Mouse (Mus musculus) embryonic stem cell, embryonic (primary cell): ENCODE data around the gene Slc7a3.

Experiments used
- CTCF ChIA-PET, 4 experiments: fragments of 300-600 bp in 2 of 4; fragments of 350-600 bp in 2 of 4; sonication (Branson Sonifier 250); formaldehyde crosslinking; loops; one replicate each; lab custom pipeline; 2022; ENCODE audit warnings: inconsistent platforms in 2 of 4; lab: Charles Lee
- POLR2A ChIA-PET, 4 experiments: fragments of 300-600 bp in 2 of 4; fragments of 350-600 bp in 2 of 4; sonication (Branson Sonifier 250); formaldehyde crosslinking; loops; one replicate each; lab custom pipeline; 2022; ENCODE audit warnings: antibody characterized with exemption in 4 of 4, inconsistent platforms in 1 of 4; lab: Charles Lee

Gene Slc7a3

DNA sequence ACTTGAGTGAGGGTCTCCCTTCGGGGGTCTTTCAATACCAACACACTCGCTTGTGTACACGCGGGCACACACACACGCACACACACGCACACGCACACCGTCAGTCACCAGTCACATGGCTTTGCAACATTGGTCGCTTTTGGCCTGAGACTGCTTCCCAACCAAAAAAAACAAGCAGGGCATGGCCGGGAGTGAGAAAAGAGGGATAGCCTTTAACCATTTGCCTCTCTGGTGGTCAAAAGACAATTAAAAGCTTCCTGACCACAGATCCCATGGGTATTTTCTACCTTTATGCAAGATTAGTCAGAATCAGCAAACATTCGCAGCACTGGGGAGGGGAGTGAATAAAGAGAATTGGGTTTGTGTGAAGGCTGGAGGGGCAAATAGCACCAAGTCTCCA, at the start of gene Slc7a3:
Gene Slc7a3, minus strand, starts transcription at position 101 of the 400 bp plus-strand sequence.
- ChIA-PET POLR2A (interaction anchor here in 3 of 4 experiments (0.6 to 5.3 kb wide), 10 partner anchors 10 to 551 kb away, joined by 3 to 74 read pairs (median 5); partner anchors contain the start of gene Snx12 (in 1 of the 3)), CTCF (interaction anchor here in 1 of 4 experiments (0.6 kb wide), 1 partner anchor 811 kb away, joined by 3 read pairs; no protein-coding TSS in a partner anchor)

DNA sequence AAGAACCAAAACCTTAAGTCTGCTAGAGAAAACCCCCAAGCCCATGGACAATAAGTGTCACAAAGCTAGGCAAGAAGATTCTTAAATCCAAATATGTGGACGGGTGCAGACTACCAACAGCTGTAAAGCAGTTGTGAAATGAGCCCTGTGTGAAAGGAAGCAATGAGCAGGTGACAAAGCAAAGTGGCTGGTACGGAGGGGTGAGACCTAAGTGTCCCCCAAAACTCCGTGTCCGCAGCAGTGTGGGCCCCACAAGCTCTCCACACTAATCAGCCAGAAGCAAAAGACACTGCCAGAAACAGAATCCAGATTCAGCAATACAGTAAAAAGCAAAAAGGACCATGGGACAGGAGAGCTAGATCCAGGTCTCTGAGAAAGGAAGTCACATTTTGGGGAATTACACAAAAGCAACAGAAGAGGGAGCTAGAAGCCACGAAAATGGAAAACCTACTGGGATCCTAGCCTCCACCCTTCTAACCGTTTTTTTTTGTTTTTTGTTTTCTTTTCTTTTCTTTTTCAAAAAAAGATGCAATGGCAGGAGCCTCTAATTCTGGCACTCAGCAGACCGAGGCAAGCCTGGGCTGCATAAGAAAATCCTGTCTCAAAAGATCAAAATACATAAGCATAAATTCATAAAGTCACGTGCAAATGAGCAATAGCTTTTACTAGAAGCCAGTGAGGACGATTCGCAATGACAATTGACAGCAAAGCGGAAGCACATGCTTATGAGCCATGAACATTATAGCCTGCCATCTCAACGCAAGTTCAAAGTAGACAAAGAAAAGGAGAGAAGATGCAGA, 46.4 kb upstream of the Slc7a3 start:
- POLR2A ChIA-PET = interaction anchor here in 3 of 4 experiments (0.6 to 3.5 kb wide), 9 partner anchors 46 to 390 kb away, joined by 3 to 19 read pairs (median 4); partner anchors contain the start of gene Slc7a3 (in 1 of the 3)
- CTCF ChIA-PET = interaction anchor here (0.6 to 3.7 kb wide), 23 partner anchors 9 to 1192 kb away, joined by 3 to 35 read pairs (median 5); no protein-coding TSS in a partner anchor

DNA sequence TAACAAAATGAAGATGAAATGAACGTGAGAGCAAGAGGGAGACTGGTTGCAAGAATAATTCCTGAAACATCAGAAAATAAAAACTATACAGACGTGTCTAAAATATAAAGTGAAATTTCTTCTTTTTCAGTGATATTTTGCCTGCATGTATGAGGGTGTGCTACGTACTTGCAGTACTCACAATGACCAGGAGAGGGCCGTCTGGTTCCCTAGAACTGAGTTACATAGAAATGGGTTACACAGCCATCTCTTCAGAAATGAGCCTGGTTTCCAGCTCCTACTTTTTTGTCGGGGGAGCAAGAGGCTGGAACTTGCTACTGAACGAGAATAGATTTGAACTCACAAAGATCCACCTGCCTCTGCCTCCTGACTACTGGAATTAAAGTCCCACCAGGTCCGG, 45.2 kb upstream of the Slc7a3 start:
- CTCF ChIA-PET = interaction anchor here (0.5 to 3.7 kb wide), 19 partner anchors 8 to 1379 kb away, joined by 3 to 35 read pairs (median 4); partner anchors contain the start of gene Med12 (in 1 of the 4)
- POLR2A ChIA-PET = interaction anchor here in 3 of 4 experiments (1.1 to 3.5 kb wide), 4 partner anchors 198 to 201 kb away, joined by 3 to 19 read pairs (median 12); no protein-coding TSS in a partner anchor

DNA sequence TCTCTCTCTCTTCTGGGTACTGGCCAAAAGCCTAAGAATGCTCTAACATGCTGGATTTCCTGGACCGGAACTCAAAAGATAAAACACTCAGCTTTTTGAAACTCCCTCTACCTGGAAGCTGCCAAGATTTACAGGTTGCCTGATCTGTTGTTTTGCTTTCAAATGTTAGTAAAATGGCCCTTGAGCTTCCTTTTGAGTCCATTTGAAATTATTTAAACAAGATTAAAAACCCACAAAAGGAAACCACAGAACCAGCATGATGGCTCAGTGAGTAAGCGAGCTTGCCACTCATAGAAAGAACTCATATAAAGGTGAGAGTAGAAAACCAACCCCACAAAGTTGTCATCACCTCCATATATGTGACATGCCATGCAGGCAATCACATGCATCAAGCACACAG, 42.7 kb upstream of the Slc7a3 start:
- ChIA-PET POLR2A (interaction anchor here in 3 of 4 experiments (0.6 to 3.4 kb wide), 10 partner anchors 12 to 204 kb away, joined by 3 to 15 read pairs (median 4); partner anchors contain the start of gene Slc7a3 (in 1 of the 3)), CTCF (interaction anchor here in 3 of 4 experiments (0.7 to 1.0 kb wide), 4 partner anchors 9 to 941 kb away, joined by 3 to 4 read pairs (median 3); no protein-coding TSS in a partner anchor)

DNA sequence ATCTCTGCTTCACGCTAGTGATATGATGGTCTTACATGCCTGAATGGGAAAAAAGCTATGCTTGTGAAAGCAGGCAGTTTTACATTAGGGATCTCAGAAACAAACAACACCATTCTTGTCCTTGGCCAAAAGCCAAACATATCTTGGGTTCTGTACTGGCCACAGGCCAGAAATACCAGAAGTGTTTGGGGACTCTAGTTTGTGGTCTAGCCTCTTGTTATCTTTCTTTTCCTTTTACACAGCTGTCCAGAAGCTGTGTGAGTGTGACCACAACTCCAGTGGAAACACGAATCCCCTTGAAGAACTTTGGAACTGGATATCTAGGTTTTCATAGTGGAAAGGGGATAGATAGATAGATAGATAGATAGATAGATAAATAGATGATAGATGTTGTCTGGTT, 41.2 kb upstream of the Slc7a3 start:
- CTCF ChIA-PET = no interaction called here
- POLR2A ChIA-PET = interaction anchor here in 3 of 4 experiments (1.1 to 3.4 kb wide), 4 partner anchors 10 to 206 kb away, joined by 3 to 15 read pairs (median 4); no protein-coding TSS in a partner anchor

DNA sequence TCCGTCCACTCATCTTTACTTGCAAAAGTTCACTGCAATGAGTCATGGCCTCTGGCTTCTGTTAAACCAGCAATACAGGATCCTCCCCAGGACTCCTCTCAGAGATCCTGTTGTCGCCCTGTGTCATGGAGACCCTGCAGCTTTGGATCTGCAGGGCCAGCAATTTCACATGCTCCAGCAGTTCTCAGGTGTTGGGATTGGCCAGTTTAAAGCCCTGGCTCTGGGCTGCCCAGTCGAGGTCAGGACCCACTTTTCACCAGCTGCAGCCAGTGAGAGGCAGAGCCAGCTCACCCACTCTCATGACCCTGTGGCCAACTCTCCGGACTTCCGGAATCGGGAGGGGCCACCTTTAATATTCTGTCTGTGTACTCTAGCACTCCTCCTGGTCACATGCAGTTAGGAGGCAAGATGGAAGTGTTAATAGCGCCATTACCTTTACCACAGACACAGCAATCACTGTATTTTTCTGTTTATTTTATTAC, 40.7 kb upstream of the Slc7a3 start:
- POLR2A ChIA-PET = interaction anchor here in 3 of 4 experiments (1.1 to 3.4 kb wide), 3 partner anchors 205 to 206 kb away, joined by 3 to 15 read pairs (median 4); no protein-coding TSS in a partner anchor

DNA sequence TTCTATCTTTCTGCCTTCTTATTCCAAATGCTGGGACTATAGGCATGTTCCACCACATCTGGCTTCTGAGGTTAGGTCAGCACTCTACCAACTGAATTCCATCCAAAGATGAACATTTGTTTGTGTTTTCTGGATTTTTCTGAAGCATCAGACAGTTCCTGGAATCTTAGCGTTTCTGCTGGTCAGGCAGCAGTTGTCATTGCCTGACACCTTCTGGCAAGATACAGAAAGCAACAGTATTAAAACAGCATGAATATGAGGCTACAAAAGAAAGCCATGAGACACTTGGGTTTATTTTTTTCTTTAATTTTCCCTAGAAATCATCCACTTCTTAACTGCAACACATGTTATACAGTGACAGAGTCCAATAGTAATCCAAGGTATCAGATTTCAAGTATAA, 34.7 kb upstream of the Slc7a3 start:
- POLR2A ChIA-PET = interaction anchor here in 3 of 4 experiments (0.5 to 1.2 kb wide), 5 partner anchors 36 to 212 kb away, joined by 3 to 8 read pairs (median 3); no protein-coding TSS in a partner anchor
- CTCF ChIA-PET = interaction anchor here in 3 of 4 experiments (0.5 to 2.0 kb wide), 8 partner anchors 11 to 391 kb away, joined by 3 to 8 read pairs (median 4); partner anchors contain the start of gene Gdpd2 (in 1 of the 3)

More for the DNA sequence above, 40.7 kb upstream of the Slc7a3 start:
- CTCF ChIA-PET = interaction anchor here in 2 of 4 experiments (0.8 to 1.0 kb wide), 2 partner anchors 10 to 206 kb away, joined by 3 to 7 read pairs; no protein-coding TSS in a partner anchor

DNA sequence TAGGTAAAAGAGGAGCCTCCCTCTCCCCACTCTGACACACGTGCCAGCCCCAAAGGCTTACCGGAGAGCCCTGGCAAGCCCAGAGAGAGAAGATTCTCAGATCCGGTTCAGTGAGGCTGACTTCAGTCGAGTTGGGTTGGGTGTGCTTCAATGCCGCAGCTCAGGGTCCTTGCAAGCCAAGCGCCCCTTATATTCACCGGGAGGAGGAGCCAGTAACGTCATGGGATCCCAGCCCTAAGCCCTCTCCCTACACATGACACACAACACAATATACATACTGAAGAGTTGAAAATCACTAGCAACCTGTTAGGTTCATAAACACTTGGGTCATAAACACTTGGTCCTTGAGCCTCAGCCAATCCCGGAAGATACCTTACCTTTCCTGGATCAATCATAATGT, 609 bp downstream of the Slc7a3 start:
- ChIA-PET CTCF (interaction anchor here in 2 of 4 experiments (0.5 to 0.6 kb wide), 2 partner anchors 812 to 1266 kb away, joined by 3 to 5 read pairs; no protein-coding TSS in a partner anchor), POLR2A (interaction anchor here in 3 of 4 experiments (0.6 to 5.3 kb wide), 36 partner anchors 8 to 780 kb away, joined by 3 to 74 read pairs (median 6); partner anchors contain the start of genes Kif4 (in 1 of the 3), Nono (in 1 of the 3), Pdzd11 (in 1 of the 3) and Zmym3 (in 1 of the 3))

DNA sequence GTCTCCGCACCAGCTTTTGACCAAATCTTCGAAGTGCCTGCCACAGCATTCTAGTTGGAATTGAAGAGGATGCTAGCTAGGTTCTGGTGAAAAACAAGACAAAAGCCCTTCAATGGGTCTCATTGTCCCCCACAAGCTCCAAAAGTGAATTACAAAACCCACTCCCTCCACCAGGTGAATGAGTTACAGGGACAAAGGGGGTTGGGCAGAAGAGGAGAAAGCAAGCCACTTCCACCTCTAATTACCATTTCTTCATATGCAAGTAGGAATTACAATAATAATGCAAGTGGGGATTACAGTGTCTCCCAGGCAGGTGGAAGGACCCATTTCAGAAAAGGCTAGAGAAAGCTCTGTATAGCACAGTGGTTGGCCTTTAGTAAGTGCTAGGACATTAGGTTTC, 1.6 kb downstream of the Slc7a3 start:
- POLR2A ChIA-PET = interaction anchor here (0.6 to 5.3 kb wide), 63 partner anchors 8 to 711 kb away, joined by 3 to 74 read pairs (median 4); partner anchors contain the start of genes Nono (in 2 of the 4), 8030474K03Rik (in 1 of the 4), Foxo4 (in 1 of the 4) and Gm614 (in 1 of the 4)
- CTCF ChIA-PET = interaction anchor here in 1 of 4 experiments (1.1 to 1.4 kb wide), 2 partner anchors 35 to 402 kb away, joined by 4 to 5 read pairs; no protein-coding TSS in a partner anchor

DNA sequence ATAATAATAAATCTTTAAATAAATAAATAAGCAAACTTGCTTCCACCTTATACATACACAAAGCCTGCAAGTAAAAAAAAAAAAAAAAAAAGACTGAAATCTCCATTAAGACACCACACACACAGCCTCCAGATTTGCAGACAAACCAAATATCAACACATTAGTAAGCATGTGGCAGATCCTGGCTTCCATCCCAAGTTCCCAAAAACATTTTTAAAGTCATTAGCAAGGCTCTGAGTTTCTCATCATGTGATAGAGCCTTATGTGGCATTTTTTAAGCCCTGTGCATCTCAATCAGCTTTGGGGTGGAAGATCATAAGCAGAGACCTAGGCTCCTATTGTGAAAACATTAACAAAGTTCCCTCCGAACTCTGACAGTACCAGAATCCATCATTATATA, 20.6 kb downstream of the Slc7a3 start:
- ChIA-PET POLR2A (no interaction called here), CTCF (no interaction called here)

DNA sequence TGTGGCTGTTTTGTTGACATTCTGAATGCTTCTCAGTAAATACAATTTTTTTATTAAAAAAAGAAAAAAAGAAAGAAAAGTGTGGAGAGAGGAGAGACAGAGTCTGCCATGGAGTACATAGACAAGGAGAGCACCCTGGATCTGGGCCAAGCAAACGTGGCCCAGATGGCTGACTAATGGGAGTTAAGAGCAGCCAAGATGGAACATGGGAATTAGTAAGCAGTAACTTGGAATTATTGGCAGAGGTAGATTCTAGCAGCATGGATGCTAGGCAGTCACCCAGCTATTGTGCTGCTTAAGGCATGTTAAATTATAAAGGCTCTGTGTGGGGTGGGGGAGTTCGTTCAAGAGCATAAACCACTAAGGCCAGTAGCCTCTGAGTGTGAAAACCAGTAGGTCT, 22.3 kb downstream of the Slc7a3 start:
- POLR2A ChIA-PET = no interaction called here
- CTCF ChIA-PET = interaction anchor here in 1 of 4 experiments (0.6 kb wide), 1 partner anchor 115 kb away, joined by 5 read pairs; no protein-coding TSS in a partner anchor

DNA sequence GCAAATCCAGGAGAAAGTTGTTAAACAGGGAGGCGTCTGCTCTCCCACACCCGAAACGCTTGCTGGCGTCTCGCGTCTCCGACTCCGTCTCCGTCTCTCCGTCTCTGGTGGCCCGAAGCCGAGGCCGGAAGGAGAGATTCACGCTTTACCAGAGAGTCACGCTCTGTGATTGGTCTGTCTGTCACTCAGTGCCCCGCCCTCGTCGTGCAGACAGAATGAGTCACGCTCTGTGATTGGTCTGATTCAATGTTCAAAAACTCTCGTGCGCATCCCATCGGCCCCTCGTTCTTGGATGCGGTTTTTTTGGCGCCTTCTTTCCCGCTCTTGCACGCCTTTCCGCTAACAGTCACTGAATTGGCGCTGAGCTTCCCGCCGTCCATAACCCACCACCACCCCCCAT, 26.3 kb downstream of the Slc7a3 start, which contains the start of gene Tex11:
Gene Tex11, minus strand, starts transcription at position 127 of the 400 bp plus-strand sequence.
- ChIA-PET POLR2A (interaction anchor here in 2 of 4 experiments (1.2 to 2.4 kb wide), 3 partner anchors 24 to 273 kb away, joined by 3 to 9 read pairs (median 3); no protein-coding TSS in a partner anchor), CTCF (no interaction called here)
